Mouse (Mus musculus) MEL (cell line): ENCODE results near the gene Rab26.

Experiments used
- CHD2 ChIP-seq: IDR thresholded peaks from 2 replicates; pipeline ENCODE4 v1.6.1; 2011; ENCODE audit warnings: low read length, improper control_type of control experiment
- CTCF ChIP-seq, 3 experiments: IDR thresholded peaks in 2 of 3; conservative IDR thresholded peaks in 1 of 3; 2 replicates each; pipeline ENCODE4 v1.5.1; 2011 to 2012; ENCODE audit warnings: low read length in 3 of 3, low read depth in 2 of 3, mild to moderate bottlenecking in 2 of 3, improper control_type of control experiment in 1 of 3, inconsistent platforms in 1 of 3, mixed read lengths in 1 of 3, moderate library complexity in 1 of 3; ENCODE audit not compliant: control insufficient read depth in 1 of 3, insufficient read depth in 1 of 3, poor library complexity in 1 of 3, severe bottlenecking in 1 of 3
- EP300 ChIP-seq, 2 experiments: IDR thresholded peaks; 2 replicates each; pipeline ENCODE4 v1.6.1; 2011; ENCODE audit warnings: improper control_type of control experiment in 2 of 2, low read length in 2 of 2, low read depth in 1 of 2, mild to moderate bottlenecking in 1 of 2
- POLR2AphosphoS2 ChIP-seq: IDR thresholded peaks from 2 replicates; pipeline ENCODE4 v1.6.1; 2011; ENCODE audit warnings: low read length, improper control_type of control experiment
- POLR2AphosphoS5 ChIP-seq: IDR thresholded peaks from 2 replicates; pipeline ENCODE4 v1.6.1; 2012; ENCODE audit warnings: low read depth, borderline replicate concordance, mild to moderate bottlenecking, inconsistent platforms, low read length, moderate library complexity, mixed read lengths
- SMC3 ChIP-seq: IDR thresholded peaks from 2 replicates; pipeline ENCODE4 v1.6.1; 2011; ENCODE audit warnings: low read depth, low read length, improper control_type of control experiment
- TAL1 ChIP-seq: IDR thresholded peaks from 2 replicates; pipeline ENCODE4 v1.6.1; 2012; ENCODE audit warnings: mild to moderate bottlenecking, inconsistent platforms, low read length, moderate library complexity, mixed read lengths
- TBP ChIP-seq: IDR thresholded peaks from 2 replicates; pipeline ENCODE4 v1.8.0; 2011; ENCODE audit warnings: low read depth, low read length, improper control_type of control experiment

GRCm38 (mm10) chr17:24481027-24481815, 52.8 kb downstream of the Rab26 start:
- TF ChIP-seq POLR2AphosphoS2 (no peak), SMC3 (no peak), CTCF (IDR thresholded peaks at IDR 0.05 in 2 of 3, conservative IDR thresholded peaks at IDR 0.05 in 1 of 3; ENCODE audit: control insufficient read depth in 1 of 3, insufficient read depth in 1 of 3, low read depth in 2 of 3, low read length in 3 of 3, poor library complexity in 1 of 3, severe bottlenecking in 1 of 3) (no peak), POLR2AphosphoS5 (no peak), EP300 (IDR thresholded peaks at IDR 0.05; ENCODE audit: low read depth in 1 of 2, low read length in 2 of 2) (no peak), TBP (no peak), TAL1 (no peak), CHD2 (no peak)
